Comparison of ENCODE assay signal across 12 mouse cellular contexts in genomic region chr1:189860942-189861315, GRCm38 (mm10).
DNase-seq lines count a peak whose midpoint lies in the region; ATAC-seq and TF ChIP-seq lines count a peak whose summit lies in the region.
"Had no signal": no experiment of that assay in that cellular context is flagged by ENCODE, and none has a peak within 500 bp of the region (broad histone marks: within the 10 kb centered on the region; RNA-seq: fewer than 3 reads in every experiment).

No protein-coding gene starts in this region.

- H3K9ac ChIP-seq in kidney, postnatal 0 days (ENCODE audit: low read depth, low read length), result no peak overlapping the region
- H3K9ac ChIP-seq in embryonic facial prominence, embryonic 15.5 days, result no peak overlapping the region
- no peak overlapping the region for H3K9ac ChIP-seq in intestine, embryonic 16.5 days (ENCODE audit: low read depth, low read length)
- H3K9ac ChIP-seq: liver, embryonic 13.5 days had no signal

- ATAC-seq in kidney, postnatal 0 days (replicated peaks; ENCODE audit: low FRiP score, low read depth), result no peak
- peak; percentile 55; the same call in 1 of the 2 replicates for ATAC-seq in embryonic facial prominence, embryonic 15.5 days (ENCODE audit: insufficient number of reproducible peaks, low FRiP score, low TSS enrichment, low read depth)
- peak; percentile 27 for ATAC-seq in intestine, embryonic 16.5 days

- H3K4me1 ChIP-seq in kidney, postnatal 0 days (replicated peaks; ENCODE audit: insufficient read depth, low read length), result no peaks in the 10 kb centered on the region
- peaks cover 4% of the 10 kb centered on the region; the same call in 1 of the 2 replicates for H3K4me1 ChIP-seq in embryonic facial prominence, embryonic 15.5 days
- H3K4me1 ChIP-seq in intestine, embryonic 16.5 days (ENCODE audit: control insufficient read depth, insufficient read depth, low read length), result no peaks in the 10 kb centered on the region

- no peak overlapping the region for H3K4me3 ChIP-seq in kidney, postnatal 0 days (replicated peaks; ENCODE audit: low read depth, low read length)
- no peak overlapping the region for H3K4me3 ChIP-seq in embryonic facial prominence, embryonic 15.5 days (replicated peaks)
- no peak overlapping the region for H3K4me3 ChIP-seq in intestine, embryonic 16.5 days (ENCODE audit: low read length)
- H3K4me3 ChIP-seq: heart, adult 2 months; liver, embryonic 13.5 days had no signal

- 63% methylated on average over 12 of the region's 12 CpGs for WGBS in kidney, postnatal 0 days
- 43% methylated on average over 12 of the region's 12 CpGs for WGBS in embryonic facial prominence, embryonic 15.5 days
- WGBS in intestine, embryonic 16.5 days, result 57% methylated on average over 12 of the region's 12 CpGs

- peak overlapping the region; percentile 19; the same call in 1 of the 2 replicates for H3K27ac ChIP-seq in kidney, postnatal 0 days
- H3K27ac ChIP-seq in embryonic facial prominence, embryonic 15.5 days (replicated peaks), result 0 out of 2 replicates have a peak overlapping the region, but pooled peaks have one; percentile 12
- peak overlapping the region; percentile 8; the same call in 1 of the 2 replicates for H3K27ac ChIP-seq in intestine, embryonic 16.5 days (ENCODE audit: low read length)
- H3K27ac ChIP-seq: heart, adult 2 months had no signal

- DNase-seq in kidney, postnatal 0 days (ENCODE audit: low spot score), result no peak
- DNase-seq in kidney, adult 9 months, result no peak
- peak; percentile 40 to 71 for DNase-seq in lung, postnatal 4 days
- no peak for DNase-seq in gastrocnemius, postnatal 36 days
- no peak for DNase-seq in embryo, embryonic 10.5 days (ENCODE audit: low spot score)
- DNase-seq: adrenal gland, adult 8-10 months; layer of hippocampus, postnatal 36 days; liver, embryonic 13.5 days had no signal

- H3K36me3 ChIP-seq in kidney, postnatal 0 days (ENCODE audit: insufficient read depth, low read length), result peaks cover 47% of the 10 kb centered on the region
- peaks cover 67% of the 10 kb centered on the region for H3K36me3 ChIP-seq in embryonic facial prominence, embryonic 15.5 days
- peaks cover 4% of the 10 kb centered on the region; the same call in 1 of the 2 replicates for H3K36me3 ChIP-seq in intestine, embryonic 16.5 days (ENCODE audit: control insufficient read depth, insufficient read depth, low read length)
- H3K36me3 ChIP-seq: liver, embryonic 13.5 days had no signal

- no peak for TF ChIP-seq CTCF in kidney, postnatal 0 days (IDR thresholded peaks at IDR 0.05; ENCODE audit: low read depth)

- H3K9me3 ChIP-seq in kidney, postnatal 0 days (replicated peaks; ENCODE audit: low read length), result no peaks in the 10 kb centered on the region
- no peaks in the 10 kb centered on the region for H3K9me3 ChIP-seq in embryonic facial prominence, embryonic 15.5 days (replicated peaks)
- no peaks in the 10 kb centered on the region for H3K9me3 ChIP-seq in intestine, embryonic 16.5 days (ENCODE audit: control insufficient read depth, low read length)
- H3K9me3 ChIP-seq: liver, embryonic 13.5 days had no signal

- H3K4me2 ChIP-seq in kidney, postnatal 0 days (ENCODE audit: low read length), result no peak overlapping the region
- no peak overlapping the region for H3K4me2 ChIP-seq in embryonic facial prominence, embryonic 15.5 days (replicated peaks)
- H3K4me2 ChIP-seq in intestine, embryonic 16.5 days (ENCODE audit: low read depth, low read length), result no peak overlapping the region
- H3K4me2 ChIP-seq: liver, embryonic 13.5 days had no signal

- no peaks in the 10 kb centered on the region for H3K27me3 ChIP-seq in kidney, postnatal 0 days (ENCODE audit: insufficient read depth, low read length)
- H3K27me3 ChIP-seq in embryonic facial prominence, embryonic 15.5 days, result no peaks in the 10 kb centered on the region
- H3K27me3 ChIP-seq in intestine, embryonic 16.5 days (replicated peaks; ENCODE audit: control insufficient read depth, insufficient read depth, low read length), result no peaks in the 10 kb centered on the region
- H3K27me3 ChIP-seq: liver, embryonic 13.5 days; Patski had no signal

- intact Hi-C loops in gastrocnemius, postnatal 36 days (cut with DNase I), result no loop called here

Comparison
In these comparisons a context has a peak if more than half of its experiments do, and no peak if none do; other contexts are left out.
1. DNase-seq: peak in lung, postnatal 4 days (2 of 2); none in kidney, postnatal 0 days (single experiment), kidney, adult 9 months (single experiment), gastrocnemius, postnatal 36 days (0 of 2) and embryo, embryonic 10.5 days (single experiment).
2. Peak in every context shown above with its lines, with median percentiles within 50 percentile points of each other: H3K27ac ChIP-seq.